Mouse (Mus musculus) liver, embryonic 14.5 days (tissue): ENCODE results near the gene Cacna1a. TPM values are rescaled to one million over a fixed set of nuclear protein-coding genes. Genes with fewer than 3 reads are reported as not detected.
A peak's percentile ranks its signal among the peaks of the same experiment; 100 is the strongest.

ENCODE experiments used
- ATAC-seq: fragments of 200-750 bp; cut with Nextera tagmentation; 2 replicates; pipeline ENCODE4 v1.8.0; 2017; ENCODE audit warnings: moderate number of reproducible peaks, mild to moderate bottlenecking, moderate library complexity; ENCODE audit not compliant: insufficient read depth
- DNase-seq, 3 experiments: peaks; one replicate each; pipeline ENCODE4 v3.0.0-alpha.2; 2012 to 2013; ENCODE audit warnings: low read depth in 3 of 3, low spot score in 3 of 3
- H3K27ac ChIP-seq: fragments of 300-500 bp; sonication (generic); 2 replicates; pipeline ENCODE4 v1.5.1; 2014; ENCODE audit warnings: moderate library complexity, mild to moderate bottlenecking, control low read depth, inconsistent platforms
- H3K27me3 ChIP-seq: fragments of 300-500 bp; sonication (generic); 2 replicates; pipeline ENCODE4 v1.6.1; 2014; ENCODE audit warnings: mild to moderate bottlenecking, low read length, moderate library complexity; ENCODE audit not compliant: control insufficient read depth, insufficient read depth
- H3K36me3 ChIP-seq: fragments of 300-500 bp; sonication (generic); replicated peaks from 2 replicates; pipeline ENCODE4 v1.6.1; 2014; ENCODE audit warnings: low read depth; ENCODE audit not compliant: control insufficient read depth, insufficient read depth
- H3K4me1 ChIP-seq, 2 experiments: fragments of 200-500 bp in 1 of 2; fragments of 300-500 bp in 1 of 2; sonication (generic) in 1 of 2; replicated peaks; 2 replicates each; pipeline ENCODE4 v1.6.1; 2012 to 2014; ENCODE audit warnings: antibody characterized with exemption in 1 of 2, inconsistent platforms in 1 of 2, low read length in 1 of 2; ENCODE audit not compliant: control insufficient read depth in 2 of 2, insufficient read depth in 2 of 2
- H3K4me2 ChIP-seq: fragments of 300-500 bp; sonication (generic); 2 replicates; pipeline ENCODE4 v1.6.1; 2014; ENCODE audit warnings: low read depth, mild to moderate bottlenecking, control low read depth, moderate library complexity
- H3K4me3 ChIP-seq, 2 experiments: fragments of 200-500 bp in 1 of 2; fragments of 300-500 bp in 1 of 2; sonication (generic) in 1 of 2; 2 replicates each; pipeline ENCODE4 v1.5.1; 2012 to 2014; ENCODE audit warnings: low read depth in 2 of 2, low read length in 2 of 2, mild to moderate bottlenecking in 2 of 2, control low read depth in 1 of 2, inconsistent platforms in 1 of 2, moderate library complexity in 1 of 2; ENCODE audit not compliant: insufficient read depth in 1 of 2
- H3K9ac ChIP-seq: fragments of 300-500 bp; sonication (generic); replicated peaks from 2 replicates; pipeline ENCODE4 v1.6.1; 2014; ENCODE audit warnings: mild to moderate bottlenecking, control low read depth, moderate library complexity
- H3K9me3 ChIP-seq: fragments of 300-500 bp; sonication (generic); 2 replicates; pipeline ENCODE4 v1.6.1; 2016; ENCODE audit warnings: low read length, mixed read lengths; ENCODE audit not compliant: control insufficient read depth
- CTCF ChIP-seq: IDR thresholded peaks from 2 replicates; pipeline ENCODE4 v1.5.1; 2016; ENCODE audit warnings: antibody characterized with exemption, low read depth, control low read depth
- EP300 ChIP-seq: IDR thresholded peaks from 2 replicates; pipeline ENCODE4 v1.6.1; 2016; ENCODE audit warnings: antibody characterized with exemption, low read depth
- WGBS: fragments of 180-500 bp; shearing (Covaris S2); extraction: QIAGEN DNeasy Blood & Tissue Kit; methylation state at CpG from one replicate; pipeline ENCODE4 v1.1.7; 2014; ENCODE audit not compliant: insufficient replicate concordance; 5-methylcytosine and 5-hydroxymethylcytosine counted together
- polyA plus RNA-seq, 2 experiments: library from polyadenylated mRNA; depleted of rRNA in 1 of 2; stranded (reverse) in 1 of 2; unstranded in 1 of 2; fragments of >200 nt; fragmentation: Nextera tagmentation in 1 of 2; extraction: Ambion mirVana in 1 of 2; gene quantifications; 2 replicates each; pipeline versions ENCODE4 v1.2.1 to v1.2.3; 2012 to 2014

Cacna1a gene
- polyA plus RNA-seq, 2 experiments: 0.61 to 1.5 TPM

GRCm38 (mm10) chr8:84681476-84681875 lies 293.2 kb downstream of the Cacna1a start:
- peaks cover 14 to 19% of the 10 kb centered on the region in 2 experiments for H3K4me1 ChIP-seq
- TF ChIP-seq EP300 (no peak), CTCF (no peak)

GRCm38 (mm10) chr8:84682257-84682656 lies 294.0 kb downstream of the Cacna1a start:
- TF ChIP-seq EP300: no peak
- no peak for TF ChIP-seq CTCF
- Histone ChIP-seq H3K4me1 (peaks cover 15 to 19% of the 10 kb centered on the region in 2 experiments), H3K27me3 (no peaks in the 10 kb centered on the region), H3K9ac (no peak overlapping the region), H3K4me3 (no peak overlapping the region), H3K9me3 (no peaks in the 10 kb centered on the region), H3K36me3 (peaks cover 10% of the 10 kb centered on the region; the same call in 1 of the 2 replicates), H3K4me2 (no peak overlapping the region), H3K27ac (no peak overlapping the region)
- ATAC-seq (no peak), DNase-seq (no peak)
- WGBS: 43% methylated on average over 2 of the region's 2 CpGs

More at GRCm38 (mm10) chr8:84681476-84681875, 293.2 kb downstream of the Cacna1a start:
- Histone ChIP-seq H3K27ac (no peak overlapping the region), H3K4me2 (no peak overlapping the region), H3K36me3 (peaks cover 10% of the 10 kb centered on the region; the same call in 1 of the 2 replicates), H3K27me3 (no peaks in the 10 kb centered on the region), H3K4me3 (no peak overlapping the region), H3K9ac (no peak overlapping the region), H3K9me3 (no peaks in the 10 kb centered on the region)
- no peak for DNase-seq
- WGBS: 77% methylated on average over 2 of the region's 2 CpGs
- ATAC-seq: no peak

- H3K27ac ChIP-seq: no peak overlapping the region
- H3K9ac ChIP-seq: no peak overlapping the region
- no peak for ATAC-seq
- no peak overlapping the region for H3K4me2 ChIP-seq
- H3K4me3 ChIP-seq: no peak overlapping the region
- no peak for DNase-seq
- no peaks in the 10 kb centered on the region for H3K27me3 ChIP-seq
- TF ChIP-seq EP300 (no peak), CTCF (no peak)
- 59% methylated on average over 3 of the region's 3 CpGs for WGBS
- peaks cover 10% of the 10 kb centered on the region; the same call in 1 of the 2 replicates for H3K36me3 ChIP-seq
- H3K9me3 ChIP-seq: no peaks in the 10 kb centered on the region
- peaks cover 25 to 26% of the 10 kb centered on the region in 2 experiments for H3K4me1 ChIP-seq
Measured at GRCm38 (mm10) chr8:84684537-84684936, 296.3 kb downstream of the Cacna1a start.

- 9% methylated on average over 20 of the region's 20 CpGs for WGBS
- Histone ChIP-seq H3K4me2 (peak within 1 kb of the TSS; percentile 91), H3K9me3 (no peaks in the 10 kb centered on the region), H3K27ac (peak within 1 kb of the TSS; percentile 67), H3K27me3 (no peaks in the 10 kb centered on the region), H3K36me3 (peaks cover 7% of the 10 kb centered on the region; the same call in 1 of the 2 replicates), H3K4me3 (peak within 1 kb of the TSS; percentile 81), H3K4me1 (peaks cover 27 to 32% of the 10 kb centered on the region in 2 experiments), H3K9ac (peak within 1 kb of the TSS; percentile 83)
- peak in 1 of 3 experiments; percentile 47 for DNase-seq
- peak; percentile 6; the same call in 1 of the 2 replicates for ATAC-seq
- TF ChIP-seq EP300 (no peak), CTCF (no peak)
Measured at GRCm38 (mm10) chr8:84686191-84687002, 298.2 kb downstream of the Cacna1a start, which contains the start of gene Trmt1. Gene Trmt1, plus strand, starts transcription at chr8:84686307.

GRCm38 (mm10) chr8:84687003-84687704 lies 298.9 kb downstream of the Cacna1a start:
- peak overlapping the region; percentile 91 for H3K4me2 ChIP-seq
- peak overlapping the region; percentile 67 for H3K27ac ChIP-seq
- ATAC-seq (peak; percentile 55), DNase-seq (peak in 1 of 3 experiments; percentile 28)
- H3K4me3 ChIP-seq: peak overlapping the region; percentile 81
- H3K4me1 ChIP-seq: peaks cover 27 to 32% of the 10 kb centered on the region in 2 experiments
- peaks cover 5% of the 10 kb centered on the region; the same call in 1 of the 2 replicates for H3K36me3 ChIP-seq
- no peaks in the 10 kb centered on the region for H3K9me3 ChIP-seq
- WGBS: under 1% methylated on average over 60 of the region's 62 CpGs
- TF ChIP-seq CTCF (peak; percentile 33), EP300 (no peak)
- no peaks in the 10 kb centered on the region for H3K27me3 ChIP-seq
- peak overlapping the region; percentile 83 for H3K9ac ChIP-seq
